Mouse (Mus musculus): ENCODE measurements around the gene Sctr. TPM values are rescaled to one million over a fixed set of nuclear protein-coding genes. Genes with fewer than 3 reads are reported as not detected.
"Not testable (repeated sequence)": the region's sequence is repeated elsewhere in the genome, so short reads cannot be mapped to it uniquely, and the experiment has no call there.

Sctr gene
- polyA plus RNA-seq, 1 experiment, result not detected

- not testable (repeated sequence) for H3K4me1 ChIP-seq (ENCODE audit: control insufficient read depth, insufficient read depth, low read length); H3K4me3 ChIP-seq (ENCODE audit: insufficient read depth, low read length); H3K27ac ChIP-seq (ENCODE audit: insufficient read depth, low read length)
- TF ChIP-seq CTCF (IDR thresholded peaks at IDR 0.05; ENCODE audit: borderline replicate concordance, insufficient read depth, low read length), result peak; percentile 90
Observed at GRCm38 (mm10) chr1:120093482-120094134, 86.9 kb downstream of the Sctr start.

- TF ChIP-seq CTCF (IDR thresholded peaks at IDR 0.05; ENCODE audit: borderline replicate concordance, insufficient read depth, low read length) (no peak), POLR2A (IDR thresholded peaks at IDR 0.05; ENCODE audit: low read depth, low read length) (no peak)
- no peaks in the 10 kb centered on the region for H3K4me1 ChIP-seq (ENCODE audit: control insufficient read depth, insufficient read depth, low read length)
Observed at GRCm38 (mm10) chr1:120094920-120095319, 88.2 kb downstream of the Sctr start.

GRCm38 (mm10) chr1:120098327-120098726 is 91.6 kb downstream of the Sctr start:
- no peak overlapping the region for H3K4me3 ChIP-seq (ENCODE audit: insufficient read depth, low read length)
- H3K27ac ChIP-seq (ENCODE audit: insufficient read depth, low read length), result no peak overlapping the region
- TF ChIP-seq POLR2A (IDR thresholded peaks at IDR 0.05; ENCODE audit: low read depth, low read length), result no peak
- 0 out of 2 replicates have a peak, but pooled peaks have one; percentile 4 for TF ChIP-seq CTCF (IDR thresholded peaks at IDR 0.05; ENCODE audit: borderline replicate concordance, insufficient read depth, low read length)
- no peaks in the 10 kb centered on the region for H3K4me1 ChIP-seq (ENCODE audit: control insufficient read depth, insufficient read depth, low read length)

More at GRCm38 (mm10) chr1:120094920-120095319, 88.2 kb downstream of the Sctr start:
- no peak overlapping the region for H3K27ac ChIP-seq (ENCODE audit: insufficient read depth, low read length)
- no peak overlapping the region for H3K4me3 ChIP-seq (ENCODE audit: insufficient read depth, low read length)

- TF ChIP-seq POLR2A (IDR thresholded peaks at IDR 0.05; ENCODE audit: low read depth, low read length), result no peak
- no peak for TF ChIP-seq CTCF (IDR thresholded peaks at IDR 0.05; ENCODE audit: borderline replicate concordance, insufficient read depth, low read length)
- H3K4me3 ChIP-seq (ENCODE audit: insufficient read depth, low read length), result no peak overlapping the region
- no peak overlapping the region for H3K27ac ChIP-seq (ENCODE audit: insufficient read depth, low read length)
- no peaks in the 10 kb centered on the region for H3K4me1 ChIP-seq (ENCODE audit: control insufficient read depth, insufficient read depth, low read length)
Observed at GRCm38 (mm10) chr1:120099483-120099882, 92.8 kb downstream of the Sctr start.

GRCm38 (mm10) chr1:120100456-120101226 is 93.9 kb downstream of the Sctr start:
- TF ChIP-seq CTCF (IDR thresholded peaks at IDR 0.05; ENCODE audit: borderline replicate concordance, insufficient read depth, low read length), result no peak
- TF ChIP-seq POLR2A (IDR thresholded peaks at IDR 0.05; ENCODE audit: low read depth, low read length), result no peak
- no peaks in the 10 kb centered on the region for H3K4me1 ChIP-seq (ENCODE audit: control insufficient read depth, insufficient read depth, low read length)
- H3K27ac ChIP-seq (ENCODE audit: insufficient read depth, low read length), result no peak overlapping the region
- H3K4me3 ChIP-seq (ENCODE audit: insufficient read depth, low read length), result no peak overlapping the region

- no peak overlapping the region for H3K4me3 ChIP-seq (ENCODE audit: insufficient read depth, low read length)
- TF ChIP-seq POLR2A (IDR thresholded peaks at IDR 0.05; ENCODE audit: low read depth, low read length) (no peak), CTCF (IDR thresholded peaks at IDR 0.05; ENCODE audit: borderline replicate concordance, insufficient read depth, low read length) (no peak)
Observed at GRCm38 (mm10) chr1:120101227-120101609, 94.5 kb downstream of the Sctr start.

GRCm38 (mm10) chr1:120105556-120105959 is 98.9 kb downstream of the Sctr start:
- H3K27ac ChIP-seq (ENCODE audit: insufficient read depth, low read length), result no peak overlapping the region
- H3K4me3 ChIP-seq (ENCODE audit: insufficient read depth, low read length), result no peak overlapping the region
- no peaks in the 10 kb centered on the region for H3K4me1 ChIP-seq (ENCODE audit: control insufficient read depth, insufficient read depth, low read length)
- TF ChIP-seq POLR2A (IDR thresholded peaks at IDR 0.05; ENCODE audit: low read depth, low read length), result no peak
- TF ChIP-seq CTCF (IDR thresholded peaks at IDR 0.05; ENCODE audit: borderline replicate concordance, insufficient read depth, low read length), result no peak

More at GRCm38 (mm10) chr1:120101227-120101609, 94.5 kb downstream of the Sctr start:
- H3K27ac ChIP-seq (ENCODE audit: insufficient read depth, low read length), result no peak overlapping the region
- no peaks in the 10 kb centered on the region for H3K4me1 ChIP-seq (ENCODE audit: control insufficient read depth, insufficient read depth, low read length)

GRCm38 (mm10) chr1:120109741-120110432 is 103.2 kb downstream of the Sctr start:
- Histone ChIP-seq H3K4me3 (ENCODE audit: insufficient read depth, low read length) (no peak overlapping the region), H3K4me1 (ENCODE audit: control insufficient read depth, insufficient read depth, low read length) (no peaks in the 10 kb centered on the region), H3K27ac (ENCODE audit: insufficient read depth, low read length) (no peak overlapping the region)
- no peak for TF ChIP-seq POLR2A (IDR thresholded peaks at IDR 0.05; ENCODE audit: low read depth, low read length)

GRCm38 (mm10) chr1:120111766-120112165 is 105.1 kb downstream of the Sctr start:
- Histone ChIP-seq H3K27ac (ENCODE audit: insufficient read depth, low read length) (peak overlapping the region; percentile 44; the same call in 1 of the 2 replicates), H3K4me1 (ENCODE audit: control insufficient read depth, insufficient read depth, low read length) (no peaks in the 10 kb centered on the region)
- TF ChIP-seq CTCF (IDR thresholded peaks at IDR 0.05; ENCODE audit: borderline replicate concordance, insufficient read depth, low read length) (no peak), POLR2A (IDR thresholded peaks at IDR 0.05; ENCODE audit: low read depth, low read length) (no peak)

More at GRCm38 (mm10) chr1:120111766-120112165, 105.1 kb downstream of the Sctr start:
- H3K4me3 ChIP-seq (ENCODE audit: insufficient read depth, low read length), result no peak overlapping the region
